Mouse (Mus musculus) layer of hippocampus, postnatal 10 days (tissue): Measurements from ENCODE around the gene Ascc3. TPM values are rescaled to one million over a fixed set of nuclear protein-coding genes. Genes with fewer than 3 reads are reported as not detected.

ENCODE experiments used
- DNase-seq, 2 experiments: peaks; one replicate each; pipeline ENCODE4 v3.0.0; 2021; ENCODE audit warnings: low spot score in 2 of 2
- total RNA-seq, 2 experiments: library from RNA; stranded (reverse); gene quantifications; 2 replicates each; pipeline ENCODE4 v1.2.3; 2021

Ascc3 gene
- total RNA-seq, 2 experiments from 2014 or later: 26.2 to 28.9 TPM

DNA sequence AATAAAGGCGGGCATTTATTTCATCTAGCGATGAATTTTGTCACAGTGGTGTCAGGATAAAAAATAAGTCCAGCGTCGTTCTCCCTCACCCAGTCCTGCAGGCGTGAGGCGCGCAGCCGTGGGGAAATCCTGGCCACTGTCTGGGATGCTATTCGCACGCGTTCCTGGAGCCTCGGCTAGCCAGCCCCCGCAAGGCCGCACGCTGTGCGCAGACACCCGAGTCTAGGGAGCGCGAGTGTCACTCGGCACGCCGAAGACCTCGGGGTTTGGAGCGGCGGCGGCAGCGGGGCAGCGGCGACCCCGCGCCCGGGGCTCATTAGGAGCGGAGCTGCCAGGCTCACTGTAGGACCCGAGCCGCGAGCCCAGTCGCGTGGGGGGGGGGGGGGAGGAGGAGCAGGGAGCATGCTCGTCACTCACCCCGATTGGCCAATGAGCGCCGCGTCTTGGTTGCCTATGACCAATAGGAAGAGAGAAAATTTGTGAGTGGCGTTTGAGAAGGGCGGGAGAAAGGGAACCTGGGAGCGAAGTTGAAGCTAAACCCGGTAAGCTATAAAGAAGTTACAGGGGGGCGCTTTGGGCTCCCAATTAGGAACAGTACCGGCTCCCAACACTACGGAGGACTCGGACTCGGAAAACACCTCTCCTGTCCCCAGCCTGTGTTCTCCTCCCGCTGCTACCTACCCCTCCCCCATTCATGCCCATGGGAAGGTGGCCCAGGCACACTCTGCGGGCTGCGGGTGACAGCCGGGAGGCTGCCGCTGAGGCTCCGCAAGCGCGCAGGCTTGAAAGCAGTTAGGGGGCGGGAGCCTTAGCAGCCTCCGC, 301.9 kb downstream of the Ascc3 start, which contains the start of gene Sim1:
Gene Sim1, plus strand, starts transcription at position 585 of the 822 bp plus-strand sequence.
- peak; percentile 69 to 76 for DNase-seq

DNA sequence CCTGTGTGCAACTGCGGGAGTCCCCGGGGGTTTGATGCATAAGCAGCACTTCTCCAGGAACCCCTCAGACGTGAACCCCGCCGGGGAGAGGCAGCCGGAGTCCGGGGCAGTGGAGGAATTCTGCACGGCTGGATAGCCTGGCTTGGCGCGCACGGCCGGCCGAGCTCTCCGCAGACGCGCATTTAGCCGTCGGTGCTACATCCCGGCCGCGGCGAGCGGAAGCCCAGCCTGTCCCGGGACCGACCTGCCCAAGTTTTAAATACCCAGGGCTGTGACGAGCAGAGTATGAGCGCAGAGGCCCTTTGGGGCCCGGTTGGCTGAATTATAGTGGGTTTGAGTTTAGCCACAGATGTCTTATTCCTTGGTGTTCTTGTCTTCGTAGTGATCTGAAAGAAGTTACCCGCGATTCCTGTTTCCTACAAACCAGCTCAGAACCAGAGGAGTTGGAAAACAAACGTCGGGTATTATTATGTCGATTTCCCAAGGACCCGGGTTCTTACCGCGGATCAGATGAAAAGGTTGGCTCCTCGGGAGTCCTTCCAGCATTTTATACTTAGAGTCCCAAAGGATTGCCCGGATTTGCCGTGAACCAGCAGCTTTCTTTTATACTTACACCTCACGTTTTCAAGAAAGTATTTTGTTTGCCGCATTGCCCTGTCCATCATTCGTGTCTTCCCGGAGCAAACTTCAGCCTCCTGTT, 302.8 kb downstream of the Ascc3 start:
- DNase-seq: no peak

DNA sequence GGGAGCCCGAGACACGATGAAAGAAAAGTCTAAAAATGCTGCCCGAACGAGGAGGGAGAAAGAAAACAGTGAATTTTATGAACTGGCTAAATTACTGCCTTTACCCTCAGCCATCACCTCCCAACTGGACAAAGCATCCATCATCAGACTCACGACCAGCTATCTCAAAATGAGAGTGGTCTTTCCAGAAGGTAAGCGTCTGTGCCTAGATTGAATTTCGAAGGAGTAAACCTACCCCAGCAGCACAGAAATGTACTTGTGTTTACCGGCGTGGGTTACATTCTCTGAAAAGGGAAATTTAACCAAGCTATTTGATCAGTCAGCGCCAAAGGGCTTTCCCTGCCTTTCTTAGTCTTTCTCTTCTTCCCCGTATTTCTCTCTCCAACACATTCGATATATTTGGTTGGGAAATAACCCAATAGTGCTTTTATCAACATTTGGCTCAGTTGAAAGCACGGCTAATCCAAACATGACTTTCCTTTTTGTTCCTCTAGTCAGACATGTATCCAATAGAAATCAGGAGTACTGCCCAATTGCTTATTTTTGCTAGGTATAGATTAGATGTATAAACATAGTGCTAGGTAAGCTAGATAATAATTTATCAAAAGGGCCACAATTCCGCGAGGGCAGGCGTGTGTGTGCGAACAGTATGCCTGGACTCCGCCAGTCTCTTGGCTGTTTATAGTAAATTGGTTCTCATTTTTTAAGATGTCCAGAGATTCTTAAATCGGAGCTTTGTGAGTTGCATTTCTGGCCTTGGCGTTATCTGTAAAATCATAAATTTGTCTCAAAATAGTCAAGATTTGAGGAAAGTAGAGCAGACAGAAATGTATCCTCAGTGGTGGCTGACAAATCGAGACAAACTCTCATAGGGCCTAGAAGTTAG, 303.7 kb downstream of the Ascc3 start:
- DNase-seq: no peak

DNA sequence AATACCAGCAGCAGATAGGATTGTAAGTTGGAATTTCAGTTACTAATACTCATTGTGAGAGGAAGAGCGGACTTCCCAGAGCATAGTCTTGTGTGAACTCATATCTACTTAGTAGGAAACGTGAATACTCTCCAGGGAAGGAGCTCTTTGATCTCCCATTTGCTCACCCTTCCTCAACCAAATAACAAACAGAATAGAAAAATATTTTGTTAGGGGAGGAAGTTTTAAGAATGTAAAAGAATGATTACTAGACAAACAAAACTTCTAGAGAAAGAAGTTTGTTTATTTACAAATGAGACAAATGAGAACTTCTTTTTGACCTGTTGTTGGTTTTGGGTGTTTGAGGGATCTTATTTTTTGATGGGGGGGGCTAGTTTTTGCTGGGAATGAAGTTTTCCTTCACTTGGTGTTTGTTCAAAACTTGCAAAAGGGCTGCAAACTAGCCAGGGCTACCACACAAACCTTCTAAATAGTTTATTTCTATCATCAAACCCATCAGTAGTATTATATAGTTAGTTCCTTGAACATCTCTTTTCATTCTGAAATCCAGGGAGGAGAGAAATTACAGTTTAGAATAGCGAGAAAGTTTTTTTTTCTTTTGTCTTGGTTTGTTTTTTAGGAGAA, 304.4 kb downstream of the Ascc3 start:
- no peak for DNase-seq

DNA sequence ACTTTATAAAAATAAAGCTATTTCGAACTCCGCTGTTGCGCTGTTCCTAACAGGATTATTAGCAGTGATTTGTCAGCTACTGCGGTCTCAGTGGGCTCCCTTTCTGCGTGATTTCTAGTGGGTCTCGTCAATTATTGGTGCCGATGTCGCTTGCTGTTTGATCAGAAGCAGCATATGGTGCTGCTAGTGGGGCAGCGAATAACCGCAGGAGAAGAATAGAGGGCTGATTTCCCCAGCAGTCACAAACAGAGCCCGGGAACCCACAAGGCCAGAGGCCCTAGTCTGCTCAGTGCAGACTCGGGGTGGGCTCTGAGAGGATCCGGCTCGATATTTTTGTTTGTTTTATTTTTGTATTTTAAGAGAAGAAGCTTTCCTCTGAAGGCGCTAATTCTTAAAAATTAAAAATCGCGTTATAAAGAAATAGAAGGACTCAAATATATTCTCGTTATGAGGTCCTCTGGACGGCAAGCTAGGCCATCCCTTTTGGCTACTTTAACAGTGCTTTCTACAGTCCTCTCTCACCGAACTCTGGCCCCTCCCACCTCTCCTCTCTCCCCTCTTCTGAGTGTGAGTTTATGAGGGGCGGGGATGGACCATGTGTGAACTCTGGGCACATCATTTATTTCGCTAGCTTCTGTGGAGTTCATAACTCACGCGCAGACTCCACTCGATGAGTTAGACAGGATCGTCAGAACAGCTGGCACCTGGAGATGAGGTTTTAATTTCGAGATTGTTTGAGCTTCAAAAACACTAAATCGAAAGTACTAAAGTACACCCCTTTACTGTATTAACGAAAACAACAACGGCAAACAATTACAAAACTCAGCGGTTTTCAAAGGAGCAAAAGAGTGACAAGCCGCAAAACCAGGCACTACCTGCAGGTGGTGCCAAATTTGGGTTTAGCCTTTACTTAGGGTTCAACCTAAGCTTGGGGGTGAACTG, 305.3 kb downstream of the Ascc3 start:
- no peak for DNase-seq

DNA sequence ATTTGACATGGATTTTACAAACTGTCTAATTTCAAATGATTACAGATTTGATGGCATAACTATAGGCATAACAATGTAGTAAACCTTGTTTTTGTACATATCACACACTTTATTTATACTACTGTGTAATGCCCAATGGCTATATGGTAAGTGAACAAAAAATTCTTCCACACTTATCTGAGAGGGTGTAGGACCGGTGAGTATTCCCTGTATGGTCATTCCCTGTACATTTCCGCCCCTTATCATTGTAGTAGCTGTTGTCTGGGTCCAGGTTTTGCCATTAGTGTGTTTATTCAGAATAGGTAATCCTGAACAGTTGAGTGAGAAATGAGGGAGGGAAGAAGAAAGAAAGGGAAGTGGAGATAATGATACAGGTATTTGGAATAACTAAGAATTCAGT, 306.2 kb downstream of the Ascc3 start:
- DNase-seq: no peak

DNA sequence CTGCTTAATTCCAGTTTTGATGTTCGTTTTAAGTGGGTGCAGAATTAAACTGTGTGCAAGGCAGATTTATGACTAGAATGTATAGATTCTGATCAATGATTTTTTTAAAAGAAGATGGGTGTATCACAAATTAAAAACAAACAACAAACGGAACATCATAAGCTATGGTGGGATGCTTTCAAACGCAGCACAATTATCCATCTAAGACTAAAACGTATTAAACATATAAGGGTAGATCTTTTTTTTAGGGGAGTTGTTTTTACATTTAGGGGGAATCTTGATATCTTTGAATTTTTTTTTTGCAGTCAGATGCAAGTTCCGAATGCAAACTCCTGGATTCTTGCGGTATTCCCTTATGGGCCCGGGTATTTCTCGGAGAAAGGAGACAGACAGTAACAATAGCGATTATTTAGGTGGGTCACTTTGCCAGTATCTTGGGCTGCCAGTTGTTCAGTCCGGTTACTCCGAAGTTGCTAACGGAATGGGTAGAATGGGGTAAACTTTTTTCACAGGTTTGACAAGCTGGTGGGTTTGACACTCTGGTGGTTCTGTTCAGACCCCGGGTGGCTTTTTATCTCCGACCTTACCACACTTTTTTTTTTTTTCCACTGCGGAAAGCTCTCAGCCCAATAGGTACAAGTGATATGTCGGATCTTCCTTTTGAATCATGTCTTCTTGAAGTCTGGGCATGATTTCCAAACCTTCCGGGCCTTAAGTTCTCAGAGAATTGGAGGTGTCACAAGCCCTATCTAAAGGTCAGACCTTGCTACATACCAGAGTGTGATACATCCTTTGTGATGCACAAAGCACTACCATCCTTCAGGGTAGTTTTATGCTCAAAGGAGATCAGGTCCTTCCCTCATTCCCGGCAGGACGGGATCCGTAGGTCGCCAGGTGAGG, 307.6 kb downstream of the Ascc3 start:
- no peak for DNase-seq
